Mouse (Mus musculus) midbrain, postnatal 0 days (tissue): ENCODE results near the gene Rtn4r. TPM values are rescaled to one million over a fixed set of nuclear protein-coding genes. Genes with fewer than 3 reads are reported as not detected.

Experiments
- ATAC-seq: fragments of 200-750 bp; cut with Nextera tagmentation; 2 replicates; pipeline ENCODE4 v1.8.0; 2017; ENCODE audit warnings: moderate number of reproducible peaks, mild to moderate bottlenecking, moderate TSS enrichment, moderate library complexity; ENCODE audit not compliant: low FRiP score
- DNase-seq: peaks from one replicate; pipeline ENCODE4 v3.0.0-alpha.2; 2015; ENCODE audit warnings: low spot score
- H3K27ac ChIP-seq: fragments of 300-500 bp; sonication (generic); 2 replicates; pipeline ENCODE4 v1.5.1; 2014; ENCODE audit warnings: low read depth, mild to moderate bottlenecking, low read length, mixed read lengths
- H3K27me3 ChIP-seq: fragments of 300-500 bp; sonication (generic); 2 replicates; pipeline ENCODE4 v1.6.1; 2014; ENCODE audit warnings: low read length, control low read depth, mixed read lengths; ENCODE audit not compliant: insufficient read depth
- H3K36me3 ChIP-seq: fragments of 300-500 bp; sonication (generic); 2 replicates; pipeline ENCODE4 v1.6.1; 2014; ENCODE audit warnings: low read length, control low read depth, mixed read lengths; ENCODE audit not compliant: insufficient read depth
- H3K4me1 ChIP-seq: fragments of 300-500 bp; sonication (generic); 2 replicates; pipeline ENCODE4 v1.6.1; 2014; ENCODE audit warnings: mild to moderate bottlenecking, control low read depth, antibody characterized with exemption, low read length, mixed read lengths; ENCODE audit not compliant: insufficient read depth
- H3K4me2 ChIP-seq: fragments of 300-500 bp; sonication (generic); 2 replicates; pipeline ENCODE4 v1.6.1; 2014; ENCODE audit warnings: low read depth, mild to moderate bottlenecking, low read length, mixed read lengths; ENCODE audit not compliant: poor library complexity, severe bottlenecking
- H3K4me3 ChIP-seq: fragments of 300-500 bp; sonication (generic); 2 replicates; pipeline ENCODE4 v1.5.1; 2014; ENCODE audit warnings: low read depth, mild to moderate bottlenecking, low read length, moderate library complexity
- H3K9ac ChIP-seq: fragments of 300-500 bp; sonication (generic); replicated peaks from 2 replicates; pipeline ENCODE4 v1.6.1; 2014; ENCODE audit warnings: mild to moderate bottlenecking, low read length, moderate library complexity, mixed read lengths; ENCODE audit not compliant: poor library complexity, severe bottlenecking
- H3K9me3 ChIP-seq: fragments of 300-500 bp; sonication (generic); 2 replicates; pipeline ENCODE4 v1.6.1; 2016; ENCODE audit warnings: low read length, control low read depth
- CTCF ChIP-seq: IDR thresholded peaks from 2 replicates; pipeline ENCODE4 v1.5.1; 2016; ENCODE audit warnings: antibody characterized with exemption, mild to moderate bottlenecking
- WGBS: fragments of 180-500 bp; shearing (Covaris S2); extraction: QIAGEN DNeasy Blood & Tissue Kit; methylation state at CpG from one replicate; pipeline ENCODE4 v1.1.7; 2014; 5-methylcytosine and 5-hydroxymethylcytosine counted together
- polyA plus RNA-seq: library from polyadenylated mRNA; unstranded; fragments of >200 nt; fragmentation: Nextera tagmentation; extraction: Ambion mirVana; gene quantifications from 2 replicates; pipeline ENCODE4 v1.2.1, GENCODE M21; 2015
- total RNA-seq: library from RNA; depleted of rRNA; stranded (reverse); fragments of >200 nt; gene quantifications from 2 replicates; pipeline ENCODE4 v1.2.3, GENCODE M21; 2014

Rtn4r gene
- total and polyA plus RNA-seq, 2 experiments from 2014 or later = 32.3 to 71.7 TPM

DNA sequence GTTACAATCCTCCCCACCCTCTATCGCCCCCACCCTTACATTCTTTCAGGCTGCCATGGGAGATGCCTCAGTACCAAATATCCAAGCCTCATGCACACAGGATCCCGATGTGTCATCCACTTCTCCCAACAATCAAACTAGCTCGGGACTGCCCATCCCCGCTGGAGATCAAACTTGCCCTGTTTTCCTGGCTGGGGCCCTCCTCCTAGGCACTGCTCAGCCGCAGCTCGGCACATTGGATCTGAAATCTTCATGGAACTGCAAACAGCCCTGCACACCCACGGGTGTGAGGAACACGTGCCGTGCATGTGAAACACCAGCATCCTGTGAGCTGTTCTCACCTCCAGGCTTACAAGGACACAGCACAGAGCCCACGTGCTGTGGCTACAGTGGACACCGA is 46.3 kb downstream of the Rtn4r start:
- Histone ChIP-seq H3K36me3 (no peaks in the 10 kb centered on the region), H3K9me3 (no peaks in the 10 kb centered on the region), H3K27ac (no peak overlapping the region), H3K9ac (no peak overlapping the region), H3K27me3 (no peaks in the 10 kb centered on the region), H3K4me2 (no peak overlapping the region), H3K4me3 (no peak overlapping the region), H3K4me1 (no peaks in the 10 kb centered on the region)
- no peak for ATAC-seq
- no peak for DNase-seq
- TF ChIP-seq CTCF = no peak
- WGBS = 57% methylated on average over 11 of the region's 11 CpGs

DNA sequence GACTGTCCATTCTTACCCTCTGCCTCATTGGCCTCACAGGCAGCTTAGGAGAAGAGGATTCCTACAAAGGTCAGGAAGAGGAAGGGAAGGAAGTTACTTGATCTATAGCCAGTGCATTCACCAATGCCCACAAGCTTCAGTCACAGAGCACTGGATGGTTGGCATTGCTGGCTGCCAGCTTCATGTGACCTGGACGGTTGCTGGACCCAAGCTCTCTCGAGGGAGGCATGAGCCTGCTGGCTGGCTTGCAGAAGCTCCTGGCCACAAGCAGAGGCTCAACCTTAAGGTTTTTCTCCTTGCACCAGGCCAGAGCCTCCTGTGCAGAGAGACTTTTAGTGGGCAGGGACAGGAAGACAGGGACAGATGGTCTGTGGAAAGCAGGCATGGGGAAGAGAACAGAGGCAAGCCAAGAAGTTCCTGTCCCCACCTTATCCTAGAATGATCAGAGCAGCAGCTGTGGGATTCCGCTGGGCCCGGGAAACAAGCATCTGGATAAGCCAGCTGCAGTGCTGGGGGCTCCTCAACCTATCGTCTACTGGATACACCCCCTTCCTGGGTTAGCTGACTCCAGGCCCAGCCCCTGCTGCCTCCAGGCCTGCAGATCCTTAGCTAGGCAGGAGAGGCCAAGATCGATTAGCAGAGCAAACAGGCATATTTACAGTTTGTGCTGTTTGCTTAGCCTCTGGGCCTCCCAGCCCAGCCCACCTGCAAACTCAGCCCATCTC is 48.5 kb downstream of the Rtn4r start:
- Histone ChIP-seq H3K27me3 (no peaks in the 10 kb centered on the region), H3K4me3 (no peak overlapping the region), H3K9ac (no peak overlapping the region), H3K9me3 (no peaks in the 10 kb centered on the region), H3K36me3 (no peaks in the 10 kb centered on the region), H3K27ac (no peak overlapping the region), H3K4me2 (no peak overlapping the region), H3K4me1 (no peaks in the 10 kb centered on the region)
- TF ChIP-seq CTCF = no peak
- DNase-seq = no peak
- 62% methylated on average over 6 of the region's 6 CpGs for WGBS
- no peak for ATAC-seq

DNA sequence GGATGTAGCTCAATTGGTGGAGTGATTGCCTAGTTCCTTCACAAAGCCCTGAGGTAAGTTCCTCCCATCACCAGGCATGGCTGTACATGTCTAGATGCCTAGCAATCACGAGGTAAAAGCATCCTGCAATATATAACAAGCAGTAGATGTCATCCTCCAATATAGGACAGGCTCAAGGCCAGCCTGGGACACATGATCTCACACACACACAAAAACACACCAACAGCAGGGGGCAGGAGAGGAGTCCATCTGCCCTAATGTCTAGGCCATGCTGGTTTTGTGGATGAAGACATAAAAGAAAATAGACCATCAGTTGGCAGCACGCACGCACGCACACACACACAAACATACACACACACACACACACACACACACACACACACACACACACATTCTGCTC is 49.3 kb downstream of the Rtn4r start:
- 84% methylated on average over 4 of the region's 4 CpGs for WGBS
- Histone ChIP-seq H3K4me2 (no peak overlapping the region), H3K9ac (no peak overlapping the region), H3K4me3 (no peak overlapping the region), H3K27me3 (no peaks in the 10 kb centered on the region), H3K27ac (no peak overlapping the region), H3K36me3 (no peaks in the 10 kb centered on the region), H3K9me3 (no peaks in the 10 kb centered on the region), H3K4me1 (no peaks in the 10 kb centered on the region)
- TF ChIP-seq CTCF = peak; percentile 25
- ATAC-seq (no peak), DNase-seq (no peak)

DNA sequence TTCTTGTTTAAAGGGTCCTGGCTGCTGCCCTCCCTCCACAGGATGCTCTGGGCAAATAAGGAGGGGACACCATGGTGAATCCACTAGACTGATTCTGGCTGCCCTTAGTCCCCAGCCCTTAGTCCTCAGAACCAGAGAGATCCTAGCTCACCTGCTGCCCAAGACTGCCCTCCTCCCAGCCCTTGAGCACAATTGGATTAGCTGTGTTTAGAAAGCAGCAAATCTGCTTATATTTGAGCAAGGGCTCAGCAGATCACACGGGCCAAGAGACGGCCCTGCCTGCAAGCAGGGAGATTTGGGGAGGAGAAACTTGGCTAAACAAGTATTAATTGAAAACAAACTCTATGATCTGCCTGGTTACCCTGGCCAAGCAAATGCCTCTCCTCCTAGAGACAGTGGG is 52.1 kb downstream of the Rtn4r start:
- Histone ChIP-seq H3K4me2 (no peak overlapping the region), H3K4me1 (no peaks in the 10 kb centered on the region), H3K27ac (no peak overlapping the region), H3K9ac (no peak overlapping the region), H3K9me3 (no peaks in the 10 kb centered on the region), H3K27me3 (no peaks in the 10 kb centered on the region), H3K4me3 (no peak overlapping the region), H3K36me3 (no peaks in the 10 kb centered on the region)
- 24% methylated on average over 2 of the region's 2 CpGs for WGBS
- DNase-seq (no peak), ATAC-seq (no peak)
- TF ChIP-seq CTCF = no peak

DNA sequence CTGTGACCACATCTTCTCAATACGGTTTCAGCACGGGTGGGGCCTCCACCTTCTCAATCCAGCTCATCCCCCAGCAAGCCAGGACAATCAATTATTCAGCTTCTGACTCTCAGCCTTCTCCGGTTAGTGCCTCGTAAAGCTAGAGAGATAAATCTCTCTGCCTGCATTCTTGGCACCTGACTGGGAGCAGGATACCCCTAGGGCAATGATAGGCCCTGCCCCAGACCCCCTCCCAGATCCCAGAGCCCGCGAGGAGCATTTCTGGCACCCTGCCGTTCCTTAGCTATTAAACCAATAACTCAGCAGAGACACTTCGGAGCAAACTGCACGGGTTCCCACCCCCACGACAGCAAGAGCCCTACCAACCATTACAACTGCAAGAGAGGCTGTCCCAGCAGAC is 54.0 kb downstream of the Rtn4r start:
- WGBS = 47% methylated on average over 10 of the region's 10 CpGs

DNA sequence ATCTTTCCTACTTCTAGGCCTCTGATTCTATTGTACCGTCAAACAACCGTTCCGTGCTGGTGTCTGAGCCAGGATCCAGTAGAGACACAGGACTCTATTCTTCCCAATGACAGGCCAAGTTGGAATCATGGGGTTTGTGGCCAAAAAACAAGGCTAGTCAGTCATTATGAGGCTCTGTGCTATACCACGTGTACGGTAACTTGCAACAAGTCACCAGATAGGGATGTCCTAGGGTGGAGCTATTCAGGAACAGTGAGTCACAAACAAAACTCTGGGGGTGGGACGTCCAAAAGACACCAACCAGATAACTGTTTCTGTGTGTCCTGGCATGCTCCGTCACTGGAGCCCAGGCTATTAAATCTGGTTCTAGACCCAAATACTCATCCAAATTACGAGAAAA is 55.3 kb downstream of the Rtn4r start:
- no peak for DNase-seq
- Histone ChIP-seq H3K4me2 (no peak overlapping the region), H3K36me3 (no peaks in the 10 kb centered on the region), H3K27me3 (no peaks in the 10 kb centered on the region), H3K9ac (no peak overlapping the region), H3K9me3 (no peaks in the 10 kb centered on the region), H3K27ac (no peak overlapping the region), H3K4me3 (no peak overlapping the region), H3K4me1 (no peaks in the 10 kb centered on the region)
- 81% methylated on average over 8 of the region's 8 CpGs for WGBS
- no peak for TF ChIP-seq CTCF
- ATAC-seq = no peak

More for the DNA sequence above, 54.0 kb downstream of the Rtn4r start:
- H3K4me2 ChIP-seq = no peak overlapping the region
- TF ChIP-seq CTCF = no peak
- no peaks in the 10 kb centered on the region for H3K9me3 ChIP-seq
- H3K9ac ChIP-seq = no peak overlapping the region
- H3K27me3 ChIP-seq = no peaks in the 10 kb centered on the region
- no peak overlapping the region for H3K27ac ChIP-seq
- DNase-seq (no peak), ATAC-seq (no peak)
- no peak overlapping the region for H3K4me3 ChIP-seq
- H3K4me1 ChIP-seq = no peaks in the 10 kb centered on the region
- H3K36me3 ChIP-seq = no peaks in the 10 kb centered on the region
